13 mouse cellular contexts compared by ENCODE assay signal in the genomic region with DNA sequence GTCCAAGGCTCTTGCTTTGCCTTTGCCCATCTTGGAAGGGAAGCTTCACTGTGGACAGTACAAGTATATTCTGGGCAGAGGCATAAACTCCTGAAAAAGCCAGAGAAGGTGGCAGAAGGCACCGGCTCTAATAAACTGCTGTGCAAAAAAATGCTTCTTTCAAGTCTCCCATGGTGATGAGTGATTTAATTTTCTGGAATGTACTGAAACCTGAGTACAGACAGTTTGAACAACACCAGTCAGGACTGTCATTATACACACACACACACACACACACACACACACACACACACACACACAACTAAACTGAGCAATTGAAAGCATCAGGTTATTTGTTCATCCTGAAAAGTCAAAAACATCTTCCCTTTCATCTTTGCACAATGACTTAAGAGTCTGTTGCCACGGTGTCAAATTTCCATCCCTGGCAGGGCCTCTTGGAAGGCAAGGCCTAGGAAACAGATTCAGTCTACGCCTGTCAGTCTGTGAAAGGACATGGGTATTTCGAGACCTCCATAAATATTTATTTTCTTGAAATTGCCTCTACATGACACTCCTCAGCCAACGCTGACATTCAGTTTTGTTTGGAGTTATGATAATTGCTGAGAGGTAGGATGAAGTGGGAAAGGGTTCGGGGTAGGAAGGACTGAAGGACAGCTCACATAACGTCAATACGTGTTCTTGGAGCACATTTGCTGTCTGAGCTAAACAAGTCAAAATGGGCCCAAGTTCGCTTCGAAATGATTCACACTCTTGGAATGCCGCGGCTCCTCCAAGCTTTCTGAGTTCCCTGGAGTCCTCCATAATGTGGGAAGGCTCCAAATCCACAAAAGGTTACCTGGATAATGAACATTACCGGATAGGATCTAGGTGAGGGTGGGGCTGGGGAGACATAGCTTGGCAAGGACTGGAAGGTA.
DNase-seq lines count a peak whose midpoint lies in the region; ATAC-seq lines count a peak whose summit lies in the region.
"Had no signal": no experiment of that assay in that cellular context is flagged by ENCODE, and none has a peak within 500 bp of the region (broad histone marks: within the 10 kb centered on the region; RNA-seq: fewer than 3 reads in every experiment).

No protein-coding gene starts in this region.

- no peaks in the 10 kb centered on the region for H3K36me3 ChIP-seq in midbrain, embryonic 15.5 days (replicated peaks)
- H3K36me3 ChIP-seq: kidney, embryonic 15.5 days; limb, embryonic 12.5 days had no signal

- WGBS in midbrain, embryonic 15.5 days: 59% methylated on average over 13 of the region's 13 CpGs

- peak; percentile 93 for DNase-seq in heart, adult 11 months
- no peak for DNase-seq in heart, postnatal 25 days (ENCODE audit: low spot score)
- DNase-seq in lung, postnatal 36 days: peak; percentile 23
- no peak for DNase-seq in lung, postnatal 14 days
- DNase-seq in embryo, embryonic 10.5 days (ENCODE audit: low spot score): peak; percentile 55
- DNase-seq in adrenal gland, postnatal 25 days: no peak
- DNase-seq: adrenal gland, postnatal 10 days; cerebellum, adult 8-10 months; gastrocnemius, postnatal 14 days had no signal

- H3K27me3 ChIP-seq in midbrain, embryonic 15.5 days (replicated peaks): no peaks in the 10 kb centered on the region
- H3K27me3 ChIP-seq: kidney, embryonic 15.5 days had no signal

- peaks cover 10% of the 10 kb centered on the region for H3K4me1 ChIP-seq in midbrain, embryonic 15.5 days
- H3K4me1 ChIP-seq: kidney, embryonic 15.5 days had no signal

- H3K4me3 ChIP-seq in midbrain, embryonic 15.5 days: no peak overlapping the region
- H3K4me3 ChIP-seq: kidney, embryonic 15.5 days; limb, embryonic 12.5 days had no signal

- H3K27ac ChIP-seq in midbrain, embryonic 15.5 days: no peak overlapping the region
- H3K27ac ChIP-seq: kidney, embryonic 15.5 days; limb, embryonic 12.5 days; stomach, postnatal 0 days had no signal

- ATAC-seq in midbrain, embryonic 15.5 days (replicated peaks): 0 out of 2 replicates have a peak, but pooled peaks have one; percentile 12

- no peak overlapping the region for H3K4me2 ChIP-seq in midbrain, embryonic 15.5 days
- H3K4me2 ChIP-seq: kidney, embryonic 15.5 days; limb, embryonic 12.5 days had no signal

- H3K9ac ChIP-seq in midbrain, embryonic 15.5 days: no peak overlapping the region
- H3K9ac ChIP-seq: kidney, embryonic 15.5 days; limb, embryonic 12.5 days had no signal

- no peaks in the 10 kb centered on the region for H3K9me3 ChIP-seq in midbrain, embryonic 15.5 days
- H3K9me3 ChIP-seq: kidney, embryonic 15.5 days; limb, embryonic 12.5 days had no signal

- intact Hi-C loops in heart, postnatal 25 days (cut with DNase I): no loop called here

Comparison
In these comparisons a context has a peak if more than half of its experiments do, and no peak if none do; other contexts are left out.
1. DNase-seq: peak in heart, adult 11 months (single experiment), lung, postnatal 36 days (single experiment) and embryo, embryonic 10.5 days (single experiment); none in heart, postnatal 25 days (single experiment), lung, postnatal 14 days (single experiment) and adrenal gland, postnatal 25 days (single experiment).